Mouse (Mus musculus) urinary bladder, postnatal 0 days (tissue): ENCODE data around the gene Vmn1r64. TPM values are rescaled to one million over a fixed set of nuclear protein-coding genes. Genes with fewer than 3 reads are reported as not detected.

Experiments
- polyA plus RNA-seq: library from polyadenylated mRNA; unstranded; fragments of >200 nt; fragmentation: Nextera tagmentation; extraction: Ambion mirVana; gene quantifications from 2 replicates; pipeline ENCODE4 v1.2.1, GENCODE M21; 2015

Vmn1r64 gene
- not detected in 2 replicates for polyA plus RNA-seq

GRCm38 (mm10) chr7:5884442-5884841 lies at the start of gene Vmn1r64:
Vmn1r64 (minus strand) TSS chr7:5884542.

Other genes with a start within 250 kb of the Vmn1r64 start
- not detected in 2 replicates for gene Vmn1r62, start 210.9 kb downstream of the Vmn1r64 start, polyA plus RNA-seq
- not detected in 2 replicates for gene Vmn1r63, start 79.1 kb downstream of the Vmn1r64 start, polyA plus RNA-seq
- gene Vmn1r65, start 126.5 kb upstream of the Vmn1r64 start, polyA plus RNA-seq = not detected in 2 replicates
- gene Nlrp4c, start 160.6 kb upstream of the Vmn1r64 start, polyA plus RNA-seq = not detected in 2 replicates